Mouse (Mus musculus): ENCODE data around the gene Sptbn1.

DNA sequence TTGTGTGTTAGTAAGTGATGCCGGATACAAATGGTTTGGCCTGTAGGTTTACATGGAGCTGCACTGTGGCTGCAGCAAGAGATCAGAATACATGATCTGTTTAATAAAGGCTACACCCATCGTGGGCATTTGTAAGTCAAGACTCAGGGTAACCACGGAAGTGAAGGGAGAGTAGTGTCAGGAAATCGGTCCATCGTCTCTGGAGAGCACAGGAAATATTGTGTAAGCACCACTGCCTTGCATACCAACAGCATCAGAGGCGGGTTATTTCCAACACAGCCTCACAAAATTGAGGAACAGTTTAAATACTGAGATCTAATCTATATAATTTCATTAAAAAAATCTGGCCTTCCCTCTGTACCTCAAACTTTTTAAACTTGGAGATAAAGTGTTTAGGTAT, 168.1 kb downstream of the Sptbn1 start:
- TF ChIP-seq POLR2A (IDR thresholded peaks at IDR 0.05; ENCODE audit: borderline replicate concordance, extremely low read depth, insufficient read depth, insufficient read length, poor library complexity, severe bottlenecking) (no peak), CTCF (IDR thresholded peaks at IDR 0.05; ENCODE audit: borderline replicate concordance, extremely low read depth, insufficient read depth, insufficient read length) (no peak)
